Mouse (Mus musculus): ENCODE results near the gene Zfp365. TPM values are rescaled to one million over a fixed set of nuclear protein-coding genes. Genes with fewer than 3 reads are reported as not detected.

Gene Zfp365
- polyA plus RNA-seq, 1 experiment from 2014 or later, result 0.48 TPM

DNA sequence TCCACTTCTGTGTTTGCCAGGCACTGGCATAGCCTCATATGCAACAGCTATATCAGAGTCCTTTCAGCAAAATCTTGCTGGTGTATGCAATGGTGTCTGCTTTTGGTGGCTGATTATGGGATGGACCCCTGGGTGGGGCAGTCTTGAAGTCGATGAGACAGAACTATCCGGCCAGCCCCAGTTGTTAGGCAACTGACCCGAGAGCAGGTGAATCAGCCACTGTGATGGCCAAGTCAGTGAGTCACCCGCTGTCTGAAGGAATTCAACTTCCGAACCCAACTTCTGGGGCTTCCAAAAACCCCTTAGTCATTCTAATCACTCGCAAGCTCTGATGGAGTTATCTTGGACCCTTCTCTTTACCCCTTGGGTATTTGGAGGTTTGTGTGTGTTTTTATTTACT is 46.6 kb downstream of the Zfp365 start:
- ATAC-seq (replicated peaks; ENCODE audit: insufficient number of reproducible peaks, insufficient read depth, low FRiP score, low read depth), result no peak

DNA sequence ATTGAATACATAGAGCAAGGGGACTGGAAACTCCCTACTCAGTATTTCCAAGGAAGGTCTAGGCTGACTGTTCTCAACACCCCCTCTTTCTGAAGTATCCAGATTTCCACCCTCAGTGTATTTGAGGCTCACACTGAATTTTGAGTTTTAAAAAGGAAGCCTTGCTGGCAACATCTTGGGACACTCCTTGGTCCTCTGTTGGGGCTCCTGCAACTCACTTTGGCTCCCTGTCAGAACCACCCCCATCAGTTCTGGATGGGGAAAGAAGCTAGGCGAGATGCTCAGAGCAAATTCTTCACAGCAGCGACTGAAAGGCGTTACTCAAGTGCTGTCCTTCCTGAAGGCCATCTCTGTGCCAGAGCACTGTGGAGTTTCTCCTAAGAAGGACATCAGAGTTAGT is 47.4 kb downstream of the Zfp365 start:
- Histone ChIP-seq H3K9ac (no peak overlapping the region), H3K27me3 (no peaks in the 10 kb centered on the region), H3K4me3 (no peak overlapping the region), H3K9me3 (replicated peaks) (no peaks in the 10 kb centered on the region), H3K36me3 (no peaks in the 10 kb centered on the region), H3K27ac (no peak overlapping the region), H3K4me2 (no peak overlapping the region), H3K4me1 (replicated peaks) (no peaks in the 10 kb centered on the region)
- WGBS, result 61% methylated on average over 3 of the region's 3 CpGs
- ATAC-seq (replicated peaks; ENCODE audit: insufficient number of reproducible peaks, insufficient read depth, low FRiP score, low read depth), result no peak

More for the DNA sequence above, 46.6 kb downstream of the Zfp365 start:
- H3K9me3 ChIP-seq (replicated peaks), result no peaks in the 10 kb centered on the region
- H3K4me1 ChIP-seq (replicated peaks), result no peaks in the 10 kb centered on the region
- no peaks in the 10 kb centered on the region for H3K27me3 ChIP-seq
- H3K36me3 ChIP-seq, result no peaks in the 10 kb centered on the region
- no peak overlapping the region for H3K4me2 ChIP-seq
- no peak overlapping the region for H3K4me3 ChIP-seq
- 89% methylated on average over 6 of the region's 6 CpGs for WGBS
- H3K27ac ChIP-seq, result no peak overlapping the region
- no peak overlapping the region for H3K9ac ChIP-seq

DNA sequence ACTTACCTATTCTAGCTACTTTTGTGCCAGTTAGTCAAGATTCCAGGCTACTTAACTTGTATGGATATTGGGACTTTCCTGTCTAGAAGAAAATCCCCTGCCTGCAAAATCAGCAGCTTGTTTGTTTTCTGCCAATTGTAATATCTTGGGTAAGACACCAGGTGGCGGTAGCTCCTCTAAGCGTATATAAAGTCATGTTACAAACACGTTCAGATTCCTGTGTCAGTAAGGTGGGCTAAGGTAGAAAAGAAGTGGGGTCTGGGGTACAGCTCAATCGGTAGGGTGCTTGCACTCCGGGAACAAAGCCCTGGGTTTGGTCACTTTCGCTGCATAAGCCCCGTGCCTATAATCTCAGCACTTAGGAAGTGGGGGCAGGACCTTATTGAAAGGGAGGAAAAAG is 50.1 kb downstream of the Zfp365 start:
- 14% methylated on average over 7 of the region's 7 CpGs for WGBS
- H3K4me3 ChIP-seq, result no peak overlapping the region
- no peak overlapping the region for H3K9ac ChIP-seq
- H3K4me1 ChIP-seq (replicated peaks), result no peaks in the 10 kb centered on the region
- no peaks in the 10 kb centered on the region for H3K36me3 ChIP-seq
- no peaks in the 10 kb centered on the region for H3K9me3 ChIP-seq (replicated peaks)
- ATAC-seq (replicated peaks; ENCODE audit: insufficient number of reproducible peaks, insufficient read depth, low FRiP score, low read depth), result no peak
- H3K27me3 ChIP-seq, result no peaks in the 10 kb centered on the region
- no peak overlapping the region for H3K4me2 ChIP-seq
- H3K27ac ChIP-seq, result no peak overlapping the region

DNA sequence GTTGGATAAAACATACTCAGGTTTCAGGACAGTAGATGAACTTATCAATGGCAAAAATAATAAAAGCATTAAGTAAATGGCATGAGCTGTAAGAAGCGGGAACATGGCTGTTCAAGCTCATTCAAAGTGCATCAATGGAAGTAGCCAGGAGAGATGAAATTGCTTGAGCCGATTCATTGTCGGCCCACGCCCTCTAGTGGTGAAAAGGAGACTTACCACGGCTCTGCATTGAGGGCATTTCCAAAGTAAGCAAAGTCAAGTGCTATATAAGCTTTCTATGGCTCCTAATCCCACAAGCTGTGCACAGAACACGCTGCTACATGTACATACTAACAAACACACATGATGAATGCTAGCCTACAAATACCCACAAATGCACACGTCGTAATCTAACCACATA is 53.6 kb downstream of the Zfp365 start:
- ATAC-seq (replicated peaks; ENCODE audit: insufficient number of reproducible peaks, insufficient read depth, low FRiP score, low read depth), result no peak
- WGBS, result 17% methylated on average over 8 of the region's 8 CpGs
- Histone ChIP-seq H3K27me3 (no peaks in the 10 kb centered on the region), H3K4me1 (replicated peaks) (no peaks in the 10 kb centered on the region; the same call in 1 of the 2 replicates), H3K4me2 (no peak overlapping the region), H3K27ac (no peak overlapping the region), H3K9me3 (replicated peaks) (no peaks in the 10 kb centered on the region), H3K9ac (no peak overlapping the region), H3K36me3 (no peaks in the 10 kb centered on the region), H3K4me3 (no peak overlapping the region)

DNA sequence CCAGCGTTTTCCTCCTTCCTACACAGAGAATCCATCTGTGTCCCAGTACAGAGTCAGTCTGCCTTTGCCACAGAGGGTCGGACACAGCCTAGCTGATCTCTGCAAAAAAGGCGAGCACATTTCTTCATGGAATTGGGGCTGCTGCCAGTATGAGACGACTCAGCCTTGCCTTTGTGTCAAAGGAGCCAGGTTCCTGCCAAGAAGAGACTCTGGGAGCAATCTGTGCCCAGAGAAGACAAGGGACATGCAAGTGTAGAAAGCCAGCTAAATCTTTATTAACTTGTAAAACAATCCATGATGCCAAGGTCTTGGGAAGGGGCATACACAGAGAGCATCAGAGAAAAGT is 54.9 kb downstream of the Zfp365 start:
- ATAC-seq (replicated peaks; ENCODE audit: insufficient number of reproducible peaks, insufficient read depth, low FRiP score, low read depth), result no peak
- H3K9me3 ChIP-seq (replicated peaks), result no peaks in the 10 kb centered on the region
- H3K4me2 ChIP-seq, result no peak overlapping the region
- H3K4me1 ChIP-seq (replicated peaks), result no peaks in the 10 kb centered on the region; the same call in 1 of the 2 replicates
- no peak overlapping the region for H3K9ac ChIP-seq
- no peaks in the 10 kb centered on the region for H3K36me3 ChIP-seq
- whole genome bisulfite sequencing, result 69% methylated on average over 4 of the region's 4 CpGs
- no peak overlapping the region for H3K4me3 ChIP-seq
- H3K27me3 ChIP-seq, result no peaks in the 10 kb centered on the region
- no peak overlapping the region for H3K27ac ChIP-seq

DNA sequence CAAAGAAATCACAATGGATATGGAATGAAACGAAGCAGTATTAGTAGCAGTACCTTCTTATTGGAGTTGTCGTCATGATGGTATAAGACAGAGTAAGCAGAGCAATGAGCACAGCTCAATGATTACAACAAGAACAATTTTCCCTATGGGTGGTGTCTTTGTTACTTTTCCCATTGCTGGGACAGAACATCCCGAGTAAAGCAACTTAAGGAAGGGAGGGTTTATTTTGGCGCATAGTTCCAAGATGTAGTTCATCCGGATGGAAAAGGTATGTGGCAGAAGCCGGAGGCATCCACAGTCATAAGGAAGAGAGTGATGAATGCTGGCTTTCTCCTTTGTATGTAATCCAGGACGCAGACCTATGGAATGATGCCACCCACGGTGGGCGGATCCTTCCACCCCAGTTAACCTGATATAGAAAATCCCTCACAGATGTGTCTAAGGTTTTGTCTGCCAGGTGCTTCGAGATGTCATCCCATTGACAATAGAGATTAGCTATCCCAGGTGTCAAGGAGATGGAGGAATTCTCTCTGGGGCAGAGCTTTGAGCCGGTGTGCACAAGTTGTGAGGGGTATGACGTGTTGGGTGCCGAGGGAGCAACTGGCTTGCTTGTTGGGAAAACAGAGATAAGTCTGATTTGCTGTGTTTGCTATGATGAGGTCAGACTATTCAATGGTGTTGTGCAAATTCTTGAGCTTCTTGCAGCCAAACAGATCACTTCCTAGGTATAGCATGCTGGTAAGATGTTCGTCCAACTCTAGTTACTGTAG is 55.5 kb downstream of the Zfp365 start:
- no peak for ATAC-seq (replicated peaks; ENCODE audit: insufficient number of reproducible peaks, insufficient read depth, low FRiP score, low read depth)
- WGBS, result 86% methylated on average over 14 of the region's 14 CpGs
- H3K4me1 ChIP-seq (replicated peaks), result no peaks in the 10 kb centered on the region; the same call in 1 of the 2 replicates

DNA sequence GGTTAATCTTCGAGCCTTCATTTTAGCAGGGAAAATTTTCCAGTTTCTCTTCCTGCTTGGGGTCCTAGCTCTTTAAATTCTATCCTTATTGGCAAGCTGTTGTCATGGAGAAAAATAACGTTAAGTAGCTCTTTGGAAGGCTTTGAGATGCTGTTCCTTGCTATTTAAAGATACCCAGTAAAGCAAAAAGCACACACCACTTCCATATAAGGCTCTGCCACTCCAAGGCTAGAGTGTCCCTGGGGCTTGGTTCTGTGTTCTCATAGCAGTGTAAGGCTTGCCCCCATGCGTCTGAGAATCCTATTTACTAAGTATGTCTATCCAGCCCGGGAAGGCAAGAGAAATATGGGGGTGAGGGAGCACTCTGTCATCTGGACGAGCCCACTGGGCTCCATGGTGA is 56.7 kb downstream of the Zfp365 start:
- H3K4me1 ChIP-seq (replicated peaks), result no peaks in the 10 kb centered on the region; the same call in 1 of the 2 replicates
- H3K9me3 ChIP-seq (replicated peaks), result no peaks in the 10 kb centered on the region
- no peak overlapping the region for H3K4me2 ChIP-seq
- no peak overlapping the region for H3K9ac ChIP-seq
- 44% methylated on average over 5 of the region's 5 CpGs for WGBS
- no peaks in the 10 kb centered on the region for H3K36me3 ChIP-seq
- ATAC-seq (replicated peaks; ENCODE audit: insufficient number of reproducible peaks, insufficient read depth, low FRiP score, low read depth), result no peak
- no peak overlapping the region for H3K27ac ChIP-seq
- H3K4me3 ChIP-seq, result no peak overlapping the region
- no peaks in the 10 kb centered on the region for H3K27me3 ChIP-seq

More for the DNA sequence above, 55.5 kb downstream of the Zfp365 start:
- Histone ChIP-seq H3K4me3 (no peak overlapping the region), H3K4me2 (no peak overlapping the region), H3K9ac (no peak overlapping the region), H3K36me3 (no peaks in the 10 kb centered on the region), H3K9me3 (replicated peaks) (no peaks in the 10 kb centered on the region), H3K27me3 (no peaks in the 10 kb centered on the region), H3K27ac (no peak overlapping the region)

DNA sequence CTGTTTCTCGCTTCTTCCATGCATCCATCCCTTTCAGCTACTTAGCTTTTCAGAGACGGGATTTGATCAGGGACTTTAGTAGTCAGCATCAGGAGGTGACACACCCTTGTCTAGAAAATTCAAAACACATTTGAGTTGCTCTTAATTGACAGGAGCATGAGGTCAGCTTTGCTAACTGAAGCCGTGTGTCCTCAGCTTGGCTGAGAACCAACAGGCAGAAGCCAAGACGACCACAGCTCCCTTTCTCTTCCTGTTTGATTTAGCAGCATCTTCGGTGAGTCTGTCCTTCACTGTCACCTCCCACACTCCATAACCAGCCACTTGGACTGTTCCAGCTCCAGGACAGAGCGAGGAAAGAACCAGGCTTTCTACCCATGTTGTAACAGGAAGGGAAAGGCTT is 60.1 kb downstream of the Zfp365 start:
- Histone ChIP-seq H3K9ac (no peak overlapping the region), H3K9me3 (replicated peaks) (no peaks in the 10 kb centered on the region), H3K27ac (no peak overlapping the region), H3K4me1 (replicated peaks) (no peaks in the 10 kb centered on the region; the same call in 1 of the 2 replicates), H3K36me3 (no peaks in the 10 kb centered on the region), H3K27me3 (no peaks in the 10 kb centered on the region), H3K4me2 (no peak overlapping the region), H3K4me3 (no peak overlapping the region)
- WGBS, result 55% methylated on average over 6 of the region's 6 CpGs
- no peak for ATAC-seq (replicated peaks; ENCODE audit: insufficient number of reproducible peaks, insufficient read depth, low FRiP score, low read depth)

DNA sequence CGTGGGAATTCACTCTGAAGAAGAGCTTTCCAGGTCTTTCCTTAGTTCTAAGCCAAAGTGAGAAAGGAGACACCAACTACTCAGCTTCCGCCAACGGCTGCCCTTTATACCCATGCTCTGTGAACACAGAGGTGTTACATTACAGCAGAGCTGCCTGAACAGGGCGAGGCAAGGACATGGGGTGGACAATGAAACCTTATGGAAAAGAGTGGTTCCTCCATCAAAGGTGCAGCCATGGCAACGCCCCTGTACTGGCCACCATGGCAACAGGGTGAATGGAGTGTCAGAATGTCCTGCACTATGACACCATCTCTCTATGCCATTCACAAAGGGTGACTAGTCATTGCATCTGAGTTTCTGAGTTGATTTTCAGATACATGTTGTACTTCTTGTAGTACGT is 61.4 kb downstream of the Zfp365 start:
- no peak for ATAC-seq (replicated peaks; ENCODE audit: insufficient number of reproducible peaks, insufficient read depth, low FRiP score, low read depth)
- no peaks in the 10 kb centered on the region for H3K27me3 ChIP-seq
- H3K9ac ChIP-seq, result no peak overlapping the region
- no peak overlapping the region for H3K4me3 ChIP-seq
- no peak overlapping the region for H3K4me2 ChIP-seq
- H3K4me1 ChIP-seq (replicated peaks), result no peaks in the 10 kb centered on the region; the same call in 1 of the 2 replicates
- 73% methylated on average over 6 of the region's 6 CpGs for WGBS
- H3K27ac ChIP-seq, result no peak overlapping the region
- no peaks in the 10 kb centered on the region for H3K9me3 ChIP-seq (replicated peaks)
- H3K36me3 ChIP-seq, result no peaks in the 10 kb centered on the region

DNA sequence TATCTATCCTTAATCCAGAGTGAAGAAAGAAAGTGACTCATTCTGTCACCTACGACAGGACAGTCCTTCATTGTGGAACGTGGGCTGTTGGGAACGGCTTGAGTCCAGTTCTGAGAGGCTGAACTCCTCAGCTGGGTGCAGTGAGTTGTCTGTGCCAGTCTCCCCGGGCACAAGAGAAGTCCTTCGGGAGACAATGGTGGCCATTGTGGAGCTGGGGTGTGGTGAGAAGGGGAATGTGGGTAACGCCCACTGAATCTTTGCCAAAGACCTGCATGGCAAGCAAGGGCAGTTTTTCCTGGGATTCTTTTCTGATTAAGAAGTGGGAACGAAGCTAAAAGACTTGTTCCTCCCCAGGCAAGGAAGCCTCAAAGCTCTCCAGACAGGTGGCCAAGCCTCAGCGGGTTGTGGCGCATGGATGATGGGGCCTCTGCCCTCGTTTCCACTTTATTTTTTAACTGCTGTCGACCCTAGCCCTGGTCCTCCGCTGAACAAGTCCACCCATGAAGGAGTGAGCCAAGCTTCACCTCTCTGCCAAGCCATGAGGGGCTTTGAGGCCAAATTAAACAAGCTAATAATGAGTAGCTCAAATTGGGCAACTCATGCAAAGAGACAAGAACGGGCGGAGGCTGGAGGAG is 66.3 kb downstream of the Zfp365 start:
- no peak for ATAC-seq (replicated peaks; ENCODE audit: insufficient number of reproducible peaks, insufficient read depth, low FRiP score, low read depth)
- Histone ChIP-seq H3K36me3 (no peaks in the 10 kb centered on the region), H3K27me3 (no peaks in the 10 kb centered on the region), H3K4me2 (no peak overlapping the region), H3K9me3 (replicated peaks) (no peaks in the 10 kb centered on the region), H3K9ac (no peak overlapping the region), H3K27ac (no peak overlapping the region), H3K4me3 (no peak overlapping the region), H3K4me1 (replicated peaks) (no peaks in the 10 kb centered on the region)
- 72% methylated on average over 14 of the region's 14 CpGs for WGBS

DNA sequence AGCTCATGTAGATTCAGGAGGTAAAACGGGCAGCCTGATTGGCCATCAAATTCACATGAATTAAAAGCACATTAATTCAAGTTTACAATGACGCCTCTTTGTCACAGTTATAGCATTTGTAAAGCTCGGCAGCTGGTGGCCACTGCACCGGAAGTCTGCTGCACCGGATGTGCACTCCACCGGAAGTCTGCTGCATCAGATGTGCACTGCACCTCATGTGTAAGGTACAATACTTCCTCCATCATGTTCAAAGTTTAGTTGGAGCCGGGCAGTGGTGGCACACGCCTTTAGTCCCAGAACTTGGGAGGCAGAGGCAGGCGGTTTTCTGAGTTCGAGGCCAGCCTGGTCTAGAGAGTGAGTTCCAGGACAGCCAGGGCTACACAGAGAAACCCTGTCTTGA is 70.9 kb downstream of the Zfp365 start:
- 83% methylated on average over 10 of the region's 10 CpGs for WGBS
- H3K9ac ChIP-seq, result no peak overlapping the region
- no peaks in the 10 kb centered on the region for H3K4me1 ChIP-seq (replicated peaks)
- H3K9me3 ChIP-seq (replicated peaks), result no peaks in the 10 kb centered on the region
- H3K4me3 ChIP-seq, result no peak overlapping the region
- ATAC-seq (replicated peaks; ENCODE audit: insufficient number of reproducible peaks, insufficient read depth, low FRiP score, low read depth), result no peak
- H3K27me3 ChIP-seq, result no peaks in the 10 kb centered on the region
- no peak overlapping the region for H3K27ac ChIP-seq
- no peak overlapping the region for H3K4me2 ChIP-seq
- no peaks in the 10 kb centered on the region for H3K36me3 ChIP-seq

DNA sequence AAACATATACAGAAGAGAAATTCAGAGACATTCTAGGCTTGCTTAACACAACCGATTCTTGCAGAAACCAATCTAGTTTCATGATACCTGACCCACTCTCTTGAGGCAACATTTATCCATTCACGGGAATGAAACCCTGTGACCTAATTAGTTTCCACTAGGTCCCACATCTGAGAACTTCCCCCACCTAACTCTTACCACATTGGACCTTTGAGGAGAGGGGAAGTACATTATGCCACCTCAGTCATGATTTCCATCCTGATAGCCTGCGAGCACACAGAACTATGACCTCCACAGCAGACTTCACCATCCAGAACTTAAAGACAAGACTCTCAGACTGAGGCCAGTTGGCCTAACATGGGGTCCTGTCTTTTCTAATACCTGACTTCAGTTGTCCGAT is 71.7 kb downstream of the Zfp365 start:
- Histone ChIP-seq H3K27ac (no peak overlapping the region), H3K4me1 (replicated peaks) (no peaks in the 10 kb centered on the region), H3K9ac (no peak overlapping the region), H3K36me3 (no peaks in the 10 kb centered on the region), H3K4me3 (no peak overlapping the region), H3K9me3 (replicated peaks) (no peaks in the 10 kb centered on the region), H3K27me3 (no peaks in the 10 kb centered on the region), H3K4me2 (no peak overlapping the region)
- WGBS, result 82% methylated on average over 4 of the region's 4 CpGs
- ATAC-seq (replicated peaks; ENCODE audit: insufficient number of reproducible peaks, insufficient read depth, low FRiP score, low read depth), result no peak

Data from heart, embryonic 15.5 days (tissue).